ENCODE assay signal across 22 mouse cellular contexts in genomic region chr6:147972552-147972951, GRCm38 (mm10).
DNase-seq lines count a peak whose midpoint lies in the region; ATAC-seq and TF ChIP-seq lines count a peak whose summit lies in the region.
"Had no signal": no experiment of that assay in that cellular context is flagged by ENCODE, and none has a peak within 500 bp of the region (broad histone marks: within the 10 kb centered on the region; RNA-seq: fewer than 3 reads in every experiment).

No protein-coding gene starts in this region.

- H3K27me3 ChIP-seq in intestine, embryonic 15.5 days (replicated peaks), result no peaks in the 10 kb centered on the region
- no peaks in the 10 kb centered on the region for H3K27me3 ChIP-seq in intestine, embryonic 16.5 days (replicated peaks; ENCODE audit: control insufficient read depth, insufficient read depth, low read length)
- H3K27me3 ChIP-seq in intestine, postnatal 0 days (replicated peaks; ENCODE audit: control insufficient read depth, insufficient read depth, low read length), result no peaks in the 10 kb centered on the region
- no peaks in the 10 kb centered on the region for H3K27me3 ChIP-seq in small intestine, adult 2 months (ENCODE audit: control insufficient read depth, insufficient read depth, low read length)
- H3K27me3 ChIP-seq: CH12.LX, Patski had no signal

- no peaks in the 10 kb centered on the region for H3K9me3 ChIP-seq in intestine, embryonic 15.5 days
- H3K9me3 ChIP-seq in intestine, embryonic 16.5 days (ENCODE audit: control insufficient read depth, low read length), result no peaks in the 10 kb centered on the region
- H3K9me3 ChIP-seq in intestine, postnatal 0 days (ENCODE audit: control insufficient read depth), result no peaks in the 10 kb centered on the region
- H3K9me3 ChIP-seq: G1E had no signal

- no peak overlapping the region for H3K9ac ChIP-seq in intestine, embryonic 15.5 days
- H3K9ac ChIP-seq in intestine, embryonic 16.5 days (ENCODE audit: low read depth, low read length), result no peak overlapping the region
- H3K9ac ChIP-seq in intestine, postnatal 0 days (ENCODE audit: low read depth, low read length), result no peak overlapping the region

- H3K4me1 ChIP-seq in intestine, embryonic 15.5 days (replicated peaks), result no peaks in the 10 kb centered on the region
- H3K4me1 ChIP-seq in intestine, embryonic 16.5 days (ENCODE audit: control insufficient read depth, insufficient read depth, low read length), result no peaks in the 10 kb centered on the region
- H3K4me1 ChIP-seq in intestine, postnatal 0 days (replicated peaks; ENCODE audit: control insufficient read depth, insufficient read depth, low read length), result no peaks in the 10 kb centered on the region
- H3K4me1 ChIP-seq in small intestine, adult 2 months (ENCODE audit: control insufficient read depth, insufficient read depth, insufficient read length, low read length), result peaks cover 9% of the 10 kb centered on the region; the same call in 1 of the 2 replicates

- H3K27ac ChIP-seq in intestine, embryonic 15.5 days, result no peak overlapping the region
- H3K27ac ChIP-seq in intestine, embryonic 16.5 days (ENCODE audit: low read length), result peak overlapping the region; percentile 46; the same call in 1 of the 2 replicates
- H3K27ac ChIP-seq in intestine, postnatal 0 days (ENCODE audit: low read depth, low read length), result peak overlapping the region; percentile 57; the same call in 1 of the 2 replicates
- peak overlapping the region; percentile 78 for H3K27ac ChIP-seq in small intestine, adult 2 months (ENCODE audit: insufficient read depth, low read depth, low read length)

- peak; percentile 92 for ATAC-seq in intestine, embryonic 15.5 days
- peak; percentile 93 for ATAC-seq in intestine, embryonic 16.5 days
- ATAC-seq in intestine, postnatal 0 days, result peak; percentile 78
- ATAC-seq: activated CD4-positive, CD25-positive, alpha-beta regulatory T cell, adult 4 months; CD4-positive, CD25-positive, alpha-beta regulatory T cell, adult 4 months; Patski had no signal

- no peaks in the 10 kb centered on the region for H3K36me3 ChIP-seq in intestine, embryonic 15.5 days
- H3K36me3 ChIP-seq in intestine, embryonic 16.5 days (ENCODE audit: control insufficient read depth, insufficient read depth, low read length), result no peaks in the 10 kb centered on the region
- no peaks in the 10 kb centered on the region for H3K36me3 ChIP-seq in intestine, postnatal 0 days (ENCODE audit: control insufficient read depth, insufficient read depth)
- no peaks in the 10 kb centered on the region for H3K36me3 ChIP-seq in small intestine, adult 2 months (ENCODE audit: control insufficient read depth, insufficient read depth, low read length)
- H3K36me3 ChIP-seq: G1E had no signal

- TF ChIP-seq POLR2A in small intestine, adult 2 months (IDR thresholded peaks at IDR 0.05; ENCODE audit: low read depth, low read length), result no peak

- no peak for TF ChIP-seq CTCF in intestine, postnatal 0 days (IDR thresholded peaks at IDR 0.05; ENCODE audit: low read depth)
- no peak for TF ChIP-seq CTCF in small intestine, adult 2 months (IDR thresholded peaks at IDR 0.05; ENCODE audit: extremely low read depth, insufficient read length, insufficient replicate concordance, low read depth, low read length)

- no peak overlapping the region for H3K4me2 ChIP-seq in intestine, embryonic 15.5 days (replicated peaks)
- H3K4me2 ChIP-seq in intestine, embryonic 16.5 days (ENCODE audit: low read depth, low read length), result no peak overlapping the region
- H3K4me2 ChIP-seq in intestine, postnatal 0 days (replicated peaks; ENCODE audit: low read depth), result no peak overlapping the region

- WGBS in intestine, embryonic 15.5 days, result 22% methylated on average over 1 of the region's 1 CpGs
- WGBS in intestine, embryonic 16.5 days, result 36% methylated on average over 1 of the region's 1 CpGs
- 23% methylated on average over 1 of the region's 1 CpGs for WGBS in intestine, postnatal 0 days
- WGBS in small intestine, adult 2 months, result 15% methylated on average over 1 of the region's 1 CpGs

- no peak for DNase-seq in right cerebral cortex, postnatal 36 days (ENCODE audit: low spot score in 2 of 2)
- no peak for DNase-seq in left cerebral cortex, adult 11 months (ENCODE audit: low spot score)
- DNase-seq in cerebellum, adult 18-20 months, result no peak
- DNase-seq in kidney, adult 9 months, result no peak
- DNase-seq: adrenal gland, adult 2 months; adrenal gland, adult 8-10 months; adrenal gland, postnatal 10 days; adrenal gland, postnatal 14 days; adrenal gland, postnatal 25 days; adrenal gland, postnatal 36 days; B cell, adult 2 months; cerebellum, adult 11 months; cerebellum, adult 11-12 months had no signal

- no peak overlapping the region for H3K4me3 ChIP-seq in intestine, embryonic 15.5 days (replicated peaks)
- H3K4me3 ChIP-seq in intestine, embryonic 16.5 days (ENCODE audit: low read length), result no peak overlapping the region
- no peak overlapping the region for H3K4me3 ChIP-seq in intestine, postnatal 0 days (ENCODE audit: low read depth, low read length)
- no peak overlapping the region for H3K4me3 ChIP-seq in small intestine, adult 2 months (ENCODE audit: low read depth, low read length)
